Mouse (Mus musculus): ENCODE data around the gene Cmbl.

DNA sequence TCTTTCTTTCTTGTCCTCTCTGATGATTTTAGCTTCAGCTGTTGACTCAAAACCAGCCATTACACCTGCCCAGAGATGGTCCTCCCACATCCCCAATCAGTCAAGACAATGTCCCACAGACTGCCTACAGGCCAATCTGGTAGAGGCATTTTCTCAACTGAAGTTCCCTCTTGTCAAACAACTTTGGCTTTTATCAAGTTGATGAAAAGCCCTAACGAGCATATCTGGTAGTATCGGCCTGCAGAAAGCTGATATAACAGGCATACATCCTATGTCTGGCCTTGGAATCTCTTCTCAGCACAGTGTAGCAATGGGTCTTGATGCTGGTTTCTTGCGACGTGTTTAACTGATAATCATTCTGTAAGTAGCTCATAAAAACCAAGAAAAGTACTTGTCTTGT lies 8.1 kb downstream of the Cmbl start:
- TF ChIP-seq POLR2A (IDR thresholded peaks at IDR 0.05; ENCODE audit: extremely low read depth, insufficient read depth, low read length) (no peak), CTCF (IDR thresholded peaks at IDR 0.05; ENCODE audit: low read depth, low read length) (no peak)
